Mouse (Mus musculus): ENCODE results near the gene Ss18l1.

- TF ChIP-seq MYOG (IDR thresholded peaks at IDR 0.05; ENCODE audit: control insufficient read depth in 1 of 3, insufficient read depth in 1 of 3, insufficient read length in 2 of 3, low read depth in 2 of 3) (no peak), POLR2A (IDR thresholded peaks at IDR 0.05; ENCODE audit: insufficient read length, low read depth) (no peak), POLR2AphosphoS2 (IDR thresholded peaks at IDR 0.05; ENCODE audit: insufficient read length, low read depth) (no peak), MYOD1 (IDR thresholded peaks at IDR 0.05; ENCODE audit: control insufficient read depth in 1 of 3, insufficient read length in 2 of 3, low read depth in 2 of 3) (no peak), CEBPB (IDR thresholded peaks at IDR 0.05; ENCODE audit: insufficient read depth, poor library complexity, severe bottlenecking) (no peak), E2F4 (IDR thresholded peaks at IDR 0.05; ENCODE audit: insufficient read depth) (no peak)
Measured at GRCm38 (mm10) chr2:180020091-180020661, 22.1 kb upstream of the Ss18l1 start.

All from myocyte (in vitro differentiated cells).